In genomic region chr10:86201826-86202225, GRCm38 (mm10) we compare ENCODE assay signal across 16 mouse cellular contexts.
A peak's percentile ranks its signal among the peaks of the same experiment; 100 is the strongest.
DNase-seq lines count a peak whose midpoint lies in the region.
"Had no signal": no experiment of that assay in that cellular context is flagged by ENCODE, and none has a peak within 500 bp of the region (broad histone marks: within the 10 kb centered on the region; RNA-seq: fewer than 3 reads in every experiment).

No protein-coding gene starts in this region.

- no peaks in the 10 kb centered on the region for H3K36me3 ChIP-seq in heart, embryonic 10.5 days
- H3K36me3 ChIP-seq: embryonic facial prominence, embryonic 13.5 days; embryonic facial prominence, embryonic 15.5 days; forebrain, embryonic 10.5 days; forebrain, embryonic 12.5 days had no signal

- H3K27me3 ChIP-seq in heart, embryonic 10.5 days (ENCODE audit: insufficient read depth, poor library complexity, severe bottlenecking): no peaks in the 10 kb centered on the region
- H3K27me3 ChIP-seq: embryonic facial prominence, embryonic 13.5 days; embryonic facial prominence, embryonic 15.5 days; forebrain, embryonic 12.5 days had no signal

- no peaks in the 10 kb centered on the region for H3K4me1 ChIP-seq in heart, embryonic 10.5 days
- H3K4me1 ChIP-seq: embryonic facial prominence, embryonic 13.5 days; forebrain, embryonic 10.5 days; forebrain, embryonic 12.5 days had no signal

- no peak overlapping the region for H3K4me3 ChIP-seq in heart, embryonic 10.5 days
- H3K4me3 ChIP-seq: embryonic facial prominence, embryonic 13.5 days; embryonic facial prominence, embryonic 15.5 days; erythroblast, embryonic 14.5 days; forebrain, embryonic 10.5 days; forebrain, embryonic 12.5 days had no signal

- H3K9me3 ChIP-seq in heart, embryonic 10.5 days: no peaks in the 10 kb centered on the region
- H3K9me3 ChIP-seq: embryonic facial prominence, embryonic 13.5 days; embryonic facial prominence, embryonic 15.5 days; forebrain, embryonic 10.5 days; forebrain, embryonic 12.5 days had no signal

- H3K27ac ChIP-seq in heart, embryonic 10.5 days: no peak overlapping the region
- H3K27ac ChIP-seq: embryonic facial prominence, embryonic 13.5 days; embryonic facial prominence, embryonic 15.5 days; forebrain, embryonic 10.5 days; forebrain, embryonic 12.5 days had no signal

- WGBS in heart, embryonic 10.5 days: 74% methylated on average over 7 of the region's 7 CpGs

- DNase-seq in cerebellum, postnatal 14 days: peak; percentile 31 to 56
- DNase-seq in cerebellum, postnatal 4 days (ENCODE audit: low spot score in 2 of 2): no peak
- DNase-seq in heart, embryonic 10.5 days (ENCODE audit: low spot score): peak; percentile 50
- DNase-seq in heart, adult 9 months (ENCODE audit: low spot score in 2 of 2): no peak
- DNase-seq: adrenal gland, adult 2 months; adrenal gland, postnatal 10 days; adrenal gland, postnatal 25 days; cerebellum, adult 11 months; cerebellum, adult 18-20 months; cerebellum, adult 9-10 months; embryo, embryonic 11 days had no signal

Comparison
In these comparisons a context has a peak if more than half of its experiments do, and no peak if none do; other contexts are left out.
1. DNase-seq: peak in cerebellum, postnatal 14 days (2 of 2) and heart, embryonic 10.5 days (single experiment); none in cerebellum, postnatal 4 days (0 of 2) and heart, adult 9 months (0 of 2).